Comparison of ENCODE assay signal across 16 mouse cellular contexts in the genomic region with DNA sequence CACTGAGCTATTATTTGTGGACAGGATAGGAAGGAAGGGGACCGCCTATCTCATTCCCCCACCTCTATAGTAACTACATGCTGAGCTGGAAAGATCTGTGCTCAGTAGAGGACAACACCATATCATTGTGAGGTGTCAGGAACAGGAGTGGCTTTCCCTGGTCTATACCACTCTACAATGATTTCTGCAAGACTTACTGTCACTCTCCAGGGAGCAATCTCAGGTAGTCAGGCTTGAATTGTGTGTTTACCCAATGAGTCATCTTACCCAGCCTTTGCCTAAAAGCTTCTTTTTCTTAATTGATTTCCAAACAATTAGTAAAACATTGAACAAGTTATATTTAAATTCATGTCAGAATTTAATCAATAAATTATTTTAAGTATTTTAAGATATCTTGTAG.
"Had no signal": no experiment of that assay in that cellular context is flagged by ENCODE, and none has a peak within 500 bp of the region (broad histone marks: within the 10 kb centered on the region; RNA-seq: fewer than 3 reads in every experiment).

No protein-coding gene starts in this region.

- ATAC-seq: lung, postnatal 0 days; midbrain, embryonic 13.5 days; midbrain, embryonic 15.5 days had no signal

- H3K4me3 ChIP-seq: lung, embryonic 15.5 days; megakaryocyte, embryonic 14.5 days; midbrain, embryonic 13.5 days; midbrain, embryonic 15.5 days; neural tube, embryonic 12.5 days; stomach, embryonic 15.5 days had no signal

- H3K36me3 ChIP-seq: lung, embryonic 15.5 days; midbrain, embryonic 13.5 days; midbrain, embryonic 15.5 days; neural tube, embryonic 12.5 days; stomach, embryonic 15.5 days had no signal

- H3K9me3 ChIP-seq: lung, embryonic 15.5 days; megakaryocyte, embryonic 14.5 days; midbrain, embryonic 13.5 days; midbrain, embryonic 15.5 days; neural tube, embryonic 12.5 days; stomach, embryonic 15.5 days had no signal

- H3K4me1 ChIP-seq: lung, embryonic 15.5 days; midbrain, embryonic 13.5 days; midbrain, embryonic 15.5 days; neural tube, embryonic 12.5 days; stomach, embryonic 15.5 days had no signal

- H3K27ac ChIP-seq: lung, embryonic 15.5 days; macrophage; midbrain, embryonic 13.5 days; midbrain, embryonic 15.5 days; neural tube, embryonic 12.5 days; stomach, embryonic 15.5 days; stomach, postnatal 0 days had no signal

- H3K4me2 ChIP-seq: lung, embryonic 15.5 days; midbrain, embryonic 11.5 days; midbrain, embryonic 13.5 days; midbrain, embryonic 15.5 days; neural tube, embryonic 12.5 days; stomach, embryonic 15.5 days had no signal

- DNase-seq: lung, postnatal 14 days; lung, postnatal 36 days; right cerebral cortex, postnatal 14 days; thymus, adult 2 months; thymus, postnatal 25 days; thymus, postnatal 4 days had no signal

- H3K9ac ChIP-seq: lung, embryonic 15.5 days; midbrain, embryonic 13.5 days; midbrain, embryonic 15.5 days; neural tube, embryonic 12.5 days; stomach, embryonic 15.5 days had no signal

- H3K27me3 ChIP-seq: lung, embryonic 15.5 days; megakaryocyte, embryonic 14.5 days; midbrain, embryonic 13.5 days; midbrain, embryonic 15.5 days; neural tube, embryonic 12.5 days; stomach, embryonic 15.5 days had no signal
